Mouse (Mus musculus) stomach, postnatal 0 days (tissue): ENCODE measurements at regions not wholly inside any gene's neighbourhood (a gene's known extent, or its start where the extent isn't known, plus 50 kb on each side); places are given as distances from the start of the nearest gene placed in this dataset.

Source experiments
- ATAC-seq: fragments of 200-750 bp; cut with Nextera tagmentation; 2 replicates; pipeline ENCODE4 v1.8.0; 2017; ENCODE audit not compliant: low FRiP score, low TSS enrichment
- DNase-seq: peaks from one replicate; pipeline ENCODE4 v3.0.0-alpha.2; 2016; ENCODE audit warnings: low spot score
- H3K27ac ChIP-seq: fragments of 300-500 bp; sonication (generic); replicated peaks from 2 replicates; pipeline ENCODE4 v1.5.1; 2014; ENCODE audit warnings: mild to moderate bottlenecking, control low read depth
- H3K27me3 ChIP-seq: fragments of 300-500 bp; sonication (generic); 2 replicates; pipeline ENCODE4 v1.6.1; 2014; ENCODE audit warnings: low read length; ENCODE audit not compliant: control insufficient read depth, insufficient read depth
- H3K36me3 ChIP-seq: fragments of 300-500 bp; sonication (generic); 2 replicates; pipeline ENCODE4 v1.6.1; 2014; ENCODE audit warnings: low read length, mixed read lengths; ENCODE audit not compliant: control insufficient read depth, insufficient read depth
- H3K4me1 ChIP-seq: fragments of 300-500 bp; sonication (generic); replicated peaks from 2 replicates; pipeline ENCODE4 v1.6.1; 2014; ENCODE audit warnings: antibody characterized with exemption; ENCODE audit not compliant: control insufficient read depth, insufficient read depth
- H3K4me2 ChIP-seq: fragments of 300-500 bp; sonication (generic); replicated peaks from 2 replicates; pipeline ENCODE4 v1.6.1; 2014; ENCODE audit warnings: low read depth, mild to moderate bottlenecking, control low read depth, moderate library complexity
- H3K4me3 ChIP-seq: fragments of 300-500 bp; sonication (generic); 2 replicates; pipeline ENCODE4 v1.5.1; 2014; ENCODE audit warnings: low read depth, low read length, control low read depth
- H3K9ac ChIP-seq: fragments of 300-500 bp; sonication (generic); 2 replicates; pipeline ENCODE4 v1.6.1; 2014; ENCODE audit warnings: mild to moderate bottlenecking, low read length, control low read depth, mixed read lengths
- H3K9me3 ChIP-seq: fragments of 300-500 bp; sonication (generic); 2 replicates; pipeline ENCODE4 v1.6.1; 2016; ENCODE audit warnings: low read length; ENCODE audit not compliant: control insufficient read depth
- CTCF ChIP-seq: IDR thresholded peaks from 2 replicates; pipeline ENCODE4 v1.5.1; 2016; ENCODE audit warnings: antibody characterized with exemption, low read depth, mild to moderate bottlenecking, moderate library complexity
- EP300 ChIP-seq: optimal IDR thresholded peaks from 2 replicates; pipeline ENCODE3; 2016; ENCODE audit warnings: antibody characterized with exemption
- WGBS: fragments of 180-500 bp; shearing (Covaris S2); extraction: QIAGEN DNeasy Blood & Tissue Kit; methylation state at CpG from one replicate; pipeline ENCODE4 v1.1.7; 2014; 5-methylcytosine and 5-hydroxymethylcytosine counted together

DNA sequence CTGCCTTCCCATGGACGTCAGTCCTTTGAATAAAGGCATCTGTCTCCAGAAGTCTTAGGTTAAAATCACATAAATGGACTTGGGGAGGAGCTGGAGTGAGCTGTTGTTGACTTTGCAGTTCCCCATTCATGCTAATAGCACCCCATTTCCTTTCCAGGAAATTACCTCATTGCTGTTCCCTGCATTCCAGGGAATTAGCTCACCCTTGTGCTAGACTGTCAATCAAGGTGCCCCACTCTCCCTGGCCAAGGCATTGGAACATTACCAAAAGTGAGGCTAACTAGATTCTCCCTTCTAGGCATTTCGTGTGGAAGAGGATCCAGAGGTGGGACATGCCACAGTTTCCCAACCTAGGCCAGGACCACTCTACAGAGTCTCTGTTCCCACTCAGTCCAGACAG, 70.0 kb upstream of the Ptch1 start:
- Histone ChIP-seq H3K9ac (no peak overlapping the region), H3K4me2 (no peak overlapping the region), H3K27me3 (no peaks in the 10 kb centered on the region), H3K36me3 (no peaks in the 10 kb centered on the region), H3K4me3 (no peak overlapping the region), H3K9me3 (no peaks in the 10 kb centered on the region), H3K27ac (peak overlapping the region; percentile 80), H3K4me1 (peaks cover 8% of the 10 kb centered on the region; the same call in 1 of the 2 replicates)
- peak; percentile 84 for ATAC-seq
- TF ChIP-seq CTCF (no peak), EP300 (no peak)
- WGBS, result 18% methylated on average over 2 of the region's 2 CpGs
- peak; percentile 22 for DNase-seq

- Histone ChIP-seq H3K9ac (no peak overlapping the region), H3K27me3 (no peaks in the 10 kb centered on the region), H3K36me3 (no peaks in the 10 kb centered on the region), H3K27ac (no peak overlapping the region), H3K4me3 (no peak overlapping the region), H3K9me3 (no peaks in the 10 kb centered on the region), H3K4me1 (peaks cover 8% of the 10 kb centered on the region; the same call in 1 of the 2 replicates), H3K4me2 (no peak overlapping the region)
- no peak for ATAC-seq
- no peak for TF ChIP-seq EP300
- no peak for TF ChIP-seq CTCF
- DNase-seq, result no peak
- 86% methylated on average over 5 of the region's 5 CpGs for WGBS
Measured at GRCm38 (mm10) chr13:63644308-63644707, 70.9 kb upstream of the Ptch1 start.

GRCm38 (mm10) chr13:63649058-63649647, 75.8 kb upstream of the Ptch1 start:
- 59% methylated on average over 3 of the region's 3 CpGs for WGBS
- no peak overlapping the region for H3K4me3 ChIP-seq
- H3K4me2 ChIP-seq, result no peak overlapping the region
- DNase-seq (no peak), ATAC-seq (no peak)
- no peaks in the 10 kb centered on the region for H3K9me3 ChIP-seq
- no peak overlapping the region for H3K27ac ChIP-seq
- no peaks in the 10 kb centered on the region for H3K36me3 ChIP-seq
- no peak for TF ChIP-seq CTCF
- no peak for TF ChIP-seq EP300
- no peaks in the 10 kb centered on the region for H3K4me1 ChIP-seq
- H3K9ac ChIP-seq, result no peak overlapping the region
- H3K27me3 ChIP-seq, result no peaks in the 10 kb centered on the region

DNA sequence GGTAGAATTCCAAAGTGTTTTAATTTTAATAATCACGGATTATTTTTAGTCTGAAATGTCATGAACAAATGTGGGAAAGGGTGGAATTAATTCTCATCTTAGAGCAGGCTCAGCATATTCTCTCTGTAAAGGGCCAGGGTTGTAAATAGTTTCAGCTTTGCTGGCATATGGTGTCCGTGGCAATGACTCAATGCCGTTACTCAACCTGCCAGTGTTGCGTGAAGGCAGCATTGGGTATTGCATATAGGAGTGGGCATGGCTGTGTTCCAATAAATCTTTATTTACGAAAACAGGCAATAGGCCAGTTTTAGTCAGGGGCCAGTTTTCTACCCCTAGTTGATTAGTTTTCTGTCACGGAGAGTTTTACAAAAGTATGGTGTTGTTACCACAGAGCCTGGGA, 81.1 kb upstream of the Ptch1 start:
- Histone ChIP-seq H3K4me1 (no peaks in the 10 kb centered on the region), H3K9me3 (no peaks in the 10 kb centered on the region), H3K9ac (no peak overlapping the region), H3K4me2 (no peak overlapping the region), H3K36me3 (no peaks in the 10 kb centered on the region), H3K27me3 (no peaks in the 10 kb centered on the region), H3K4me3 (no peak overlapping the region), H3K27ac (no peak overlapping the region)
- WGBS, result 70% methylated on average over 6 of the region's 6 CpGs
- TF ChIP-seq EP300, result no peak
- TF ChIP-seq CTCF, result no peak
- DNase-seq (no peak), ATAC-seq (no peak)

- DNase-seq (no peak), ATAC-seq (no peak)
- Histone ChIP-seq H3K9ac (no peak overlapping the region), H3K27ac (no peak overlapping the region), H3K9me3 (no peaks in the 10 kb centered on the region), H3K4me3 (no peak overlapping the region), H3K27me3 (no peaks in the 10 kb centered on the region), H3K4me2 (no peak overlapping the region), H3K4me1 (no peaks in the 10 kb centered on the region), H3K36me3 (no peaks in the 10 kb centered on the region)
- 90% methylated on average over 8 of the region's 8 CpGs for WGBS
- TF ChIP-seq EP300 (no peak), CTCF (no peak)
Measured at GRCm38 (mm10) chr13:63657115-63657514, 83.7 kb upstream of the Ptch1 start.

- DNase-seq (no peak), ATAC-seq (no peak)
- H3K27ac ChIP-seq, result no peak overlapping the region
- no peak overlapping the region for H3K4me2 ChIP-seq
- H3K4me3 ChIP-seq, result no peak overlapping the region
- 88% methylated on average over 7 of the region's 7 CpGs for whole genome bisulfite sequencing
- H3K4me1 ChIP-seq, result no peaks in the 10 kb centered on the region
- TF ChIP-seq CTCF (no peak), EP300 (no peak)
- H3K36me3 ChIP-seq, result no peaks in the 10 kb centered on the region
- H3K9ac ChIP-seq, result no peak overlapping the region
- no peaks in the 10 kb centered on the region for H3K9me3 ChIP-seq
- no peaks in the 10 kb centered on the region for H3K27me3 ChIP-seq
Measured at GRCm38 (mm10) chr13:63659412-63659811, 86.0 kb upstream of the Ptch1 start.
